Mouse (Mus musculus): ENCODE data around the gene Hspd1.

Gene Hspd1

GRCm38 (mm10) chr1:55048841-55049587 lies 39.0 kb downstream of the Hspd1 start:
- ATAC-seq (ENCODE audit: insufficient number of reproducible peaks, low FRiP score, low TSS enrichment): no peak

- ATAC-seq (ENCODE audit: insufficient number of reproducible peaks, low FRiP score, low TSS enrichment): no peak
Measured at GRCm38 (mm10) chr1:55043164-55043563, 44.9 kb downstream of the Hspd1 start.

- no peak for ATAC-seq (ENCODE audit: insufficient number of reproducible peaks, low FRiP score, low TSS enrichment)
Measured at GRCm38 (mm10) chr1:55042246-55042645, 45.8 kb downstream of the Hspd1 start.

GRCm38 (mm10) chr1:55041691-55042090 lies 46.4 kb downstream of the Hspd1 start:
- no peak for ATAC-seq (ENCODE audit: insufficient number of reproducible peaks, low FRiP score, low TSS enrichment)

- no peak for ATAC-seq (ENCODE audit: insufficient number of reproducible peaks, low FRiP score, low TSS enrichment)
Measured at GRCm38 (mm10) chr1:55039944-55040343, 48.1 kb downstream of the Hspd1 start.

GRCm38 (mm10) chr1:55031026-55031779 lies 56.8 kb downstream of the Hspd1 start:
- no peak for ATAC-seq (ENCODE audit: insufficient number of reproducible peaks, low FRiP score, low TSS enrichment)

GRCm38 (mm10) chr1:55029446-55029845 lies 58.6 kb downstream of the Hspd1 start:
- ATAC-seq (ENCODE audit: insufficient number of reproducible peaks, low FRiP score, low TSS enrichment): no peak

- ATAC-seq (ENCODE audit: insufficient number of reproducible peaks, low FRiP score, low TSS enrichment): no peak
Measured at GRCm38 (mm10) chr1:55028512-55029249, 59.4 kb downstream of the Hspd1 start.

GRCm38 (mm10) chr1:55027966-55028365 lies 60.1 kb downstream of the Hspd1 start:
- no peak for ATAC-seq (ENCODE audit: insufficient number of reproducible peaks, low FRiP score, low TSS enrichment)
